Mouse (Mus musculus): ENCODE data around the gene Card10.
"Not testable (repeated sequence)": the region's sequence is repeated elsewhere in the genome, so short reads cannot be mapped to it uniquely, and the experiment has no call there.

The Card10 gene

GRCm38 (mm10) chr15:78802776-78803391 lies at the start of gene Card10:
Card10 (minus strand) TSS chr15:78803042.
- DNase-seq = no peak

GRCm38 (mm10) chr15:78851505-78852153 lies 48.8 kb upstream of the Card10 start:
- peak; percentile 91 for DNase-seq

GRCm38 (mm10) chr15:78850944-78851343 lies 48.1 kb upstream of the Card10 start:
- no peak for DNase-seq

GRCm38 (mm10) chr15:78850059-78850824 lies 47.4 kb upstream of the Card10 start:
- DNase-seq = no peak

GRCm38 (mm10) chr15:78849485-78849884 lies 46.6 kb upstream of the Card10 start:
- no peak for DNase-seq

- peak; percentile 77 for DNase-seq
Observed at GRCm38 (mm10) chr15:78848467-78848866, 45.6 kb upstream of the Card10 start.

- DNase-seq = not testable (repeated sequence)
Observed at GRCm38 (mm10) chr15:78846805-78847204, 44.0 kb upstream of the Card10 start.

GRCm38 (mm10) chr15:78846352-78846751 lies 43.5 kb upstream of the Card10 start:
- no peak for DNase-seq

GRCm38 (mm10) chr15:78845867-78846266 lies 43.0 kb upstream of the Card10 start:
- DNase-seq = no peak

- no peak for DNase-seq
Observed at GRCm38 (mm10) chr15:78845321-78845720, 42.5 kb upstream of the Card10 start.

- DNase-seq = no peak
Observed at GRCm38 (mm10) chr15:78844791-78845190, 41.9 kb upstream of the Card10 start.

- DNase-seq = no peak
Observed at GRCm38 (mm10) chr15:78843581-78844469, 41.0 kb upstream of the Card10 start.

- DNase-seq = no peak
Observed at GRCm38 (mm10) chr15:78842371-78843163, 39.7 kb upstream of the Card10 start, which contains the start of gene Cdc42ep1. Cdc42ep1 (plus strand) TSS chr15:78842624.

GRCm38 (mm10) chr15:78841161-78841790 lies 38.4 kb upstream of the Card10 start:
- DNase-seq = no peak

- DNase-seq = no peak
Observed at GRCm38 (mm10) chr15:78840751-78841150, 37.9 kb upstream of the Card10 start.

- no peak for DNase-seq
Observed at GRCm38 (mm10) chr15:78840241-78840640, 37.4 kb upstream of the Card10 start.

- DNase-seq = no peak
Observed at GRCm38 (mm10) chr15:78839744-78840143, 36.9 kb upstream of the Card10 start.

- no peak for DNase-seq
Observed at GRCm38 (mm10) chr15:78836086-78836621, 33.3 kb upstream of the Card10 start.

- no peak for DNase-seq
Observed at GRCm38 (mm10) chr15:78835200-78836085, 32.6 kb upstream of the Card10 start.

All from cerebellum, adult 8-10 months (tissue).